Mouse (Mus musculus): Measurements from ENCODE around the gene Sec1.

DNA sequence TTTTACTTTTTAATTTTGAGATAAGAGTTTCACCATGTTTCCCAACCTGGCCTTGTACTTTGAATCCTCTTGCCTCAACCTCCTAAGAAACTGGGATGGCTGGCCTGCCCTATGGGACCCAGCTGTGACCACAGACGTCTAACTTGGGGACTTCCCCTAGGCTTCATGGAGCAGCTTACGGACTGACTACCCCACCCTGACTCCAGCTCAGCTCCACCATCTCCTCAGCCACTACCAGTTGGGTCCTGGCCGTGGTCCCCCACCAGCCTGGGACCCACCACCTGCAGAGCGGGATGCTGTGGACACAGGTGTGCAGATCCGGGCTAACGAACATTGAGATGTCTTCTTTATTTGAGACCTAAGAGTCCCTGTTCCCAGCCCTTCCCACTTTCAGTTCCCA is 56.5 kb downstream of the Sec1 start:
- TF ChIP-seq CTCF (IDR thresholded peaks at IDR 0.05; ENCODE audit: low read depth, low read length) (no peak), GATA1 (IDR thresholded peaks at IDR 0.05; ENCODE audit: borderline replicate concordance, low read length) (no peak), GATA2 (IDR thresholded peaks at IDR 0.05; ENCODE audit: borderline replicate concordance, low read depth, low read length) (no peak), TAL1 (conservative IDR thresholded peaks at IDR 0.05; ENCODE audit: low read depth, low read length) (no peak)
